Mouse (Mus musculus) midbrain, embryonic 13.5 days (tissue): ENCODE results near the gene Tnnc2. TPM values are rescaled to one million over a fixed set of nuclear protein-coding genes. Genes with fewer than 3 reads are reported as not detected.

Experiments
- ATAC-seq: fragments of 200-750 bp; cut with Nextera tagmentation; 2 replicates; pipeline ENCODE4 v1.8.0; 2017; ENCODE audit warnings: mild to moderate bottlenecking, moderate TSS enrichment, moderate library complexity
- H3K27ac ChIP-seq: fragments of 300-500 bp; sonication (generic); 2 replicates; pipeline ENCODE4 v1.5.1; 2015; ENCODE audit warnings: inconsistent platforms, mild to moderate bottlenecking, moderate library complexity
- H3K27me3 ChIP-seq: fragments of 300-500 bp; sonication (generic); 2 replicates; pipeline ENCODE4 v1.6.1; 2015; ENCODE audit warnings: mild to moderate bottlenecking, inconsistent platforms
- H3K36me3 ChIP-seq: fragments of 300-500 bp; sonication (generic); 2 replicates; pipeline ENCODE4 v1.6.1; 2015; ENCODE audit warnings: mild to moderate bottlenecking, inconsistent platforms
- H3K4me1 ChIP-seq: fragments of 300-500 bp; sonication (generic); replicated peaks from 2 replicates; pipeline ENCODE4 v1.6.1; 2015; ENCODE audit warnings: inconsistent platforms
- H3K4me2 ChIP-seq: fragments of 300-500 bp; sonication (generic); replicated peaks from 2 replicates; pipeline ENCODE4 v1.6.1; 2015; ENCODE audit warnings: moderate library complexity, mild to moderate bottlenecking, inconsistent platforms
- H3K4me3 ChIP-seq: fragments of 300-500 bp; sonication (generic); replicated peaks from 2 replicates; pipeline ENCODE4 v1.5.1; 2015; ENCODE audit warnings: mild to moderate bottlenecking, inconsistent platforms
- H3K9ac ChIP-seq: fragments of 300-500 bp; sonication (generic); replicated peaks from 2 replicates; pipeline ENCODE4 v1.6.1; 2015; ENCODE audit warnings: mild to moderate bottlenecking, inconsistent platforms
- H3K9me3 ChIP-seq: fragments of 300-500 bp; sonication (generic); 2 replicates; pipeline ENCODE4 v1.6.1; 2016; ENCODE audit warnings: mild to moderate bottlenecking, inconsistent platforms
- WGBS: fragments of 180-500 bp; shearing (Covaris S2); methylation state at CpG from one replicate; pipeline ENCODE4 v1.1.7; 2015; 5-methylcytosine and 5-hydroxymethylcytosine counted together
- polyA plus RNA-seq: library from polyadenylated mRNA; unstranded; fragments of >200 nt; fragmentation: Nextera tagmentation; extraction: Ambion mirVana; gene quantifications from 2 replicates; pipeline ENCODE4 v1.2.1, GENCODE M21; 2015

Tnnc2 gene
- not detected in 2 replicates for polyA plus RNA-seq

DNA sequence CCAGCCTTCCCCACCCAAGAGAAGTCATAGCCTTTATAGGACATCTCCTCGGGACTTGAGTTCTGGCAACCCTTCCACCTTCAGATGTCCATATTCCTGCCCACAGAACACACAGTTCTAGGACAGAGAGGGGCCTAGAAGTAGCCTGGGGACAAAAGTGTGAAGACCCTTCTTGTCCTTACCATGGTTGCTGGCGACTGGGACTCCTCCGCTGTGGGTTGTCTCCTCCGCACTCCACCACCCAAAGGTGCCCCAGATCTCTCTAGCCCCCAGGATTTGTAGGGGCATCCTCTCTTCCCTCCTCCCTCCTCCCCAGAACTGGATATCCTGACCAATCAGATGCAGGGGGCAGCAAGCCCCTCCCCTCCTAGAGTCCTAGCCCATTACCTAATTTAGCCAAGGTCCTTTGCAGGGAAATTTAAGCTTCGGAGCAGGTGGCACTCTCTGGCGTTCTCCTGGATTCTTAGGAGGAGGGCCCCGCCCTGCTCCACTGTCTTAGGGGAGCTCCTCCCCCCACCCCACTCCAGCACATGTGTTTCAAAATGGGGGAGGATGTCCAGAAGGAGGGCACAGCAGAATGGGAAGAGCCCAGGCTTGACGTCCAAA is at the start of gene Tnnc2:
Tnnc2 (minus strand) TSS at position 487 of the 606 bp plus-strand sequence.
- Histone ChIP-seq H3K27me3 (peaks cover 12% of the 10 kb centered on the region; the same call in 1 of the 2 replicates), H3K4me3 (no peak within 1 kb of the TSS), H3K9me3 (no peaks in the 10 kb centered on the region), H3K36me3 (no peaks in the 10 kb centered on the region), H3K4me1 (0 out of 2 replicates have a peak, but pooled peaks cover under 1% of the 10 kb centered on the region), H3K9ac (no peak within 1 kb of the TSS), H3K4me2 (no peak within 1 kb of the TSS), H3K27ac (no peak within 1 kb of the TSS)
- ATAC-seq, result no peak
- 74% methylated on average over 8 of the region's 8 CpGs for WGBS

DNA sequence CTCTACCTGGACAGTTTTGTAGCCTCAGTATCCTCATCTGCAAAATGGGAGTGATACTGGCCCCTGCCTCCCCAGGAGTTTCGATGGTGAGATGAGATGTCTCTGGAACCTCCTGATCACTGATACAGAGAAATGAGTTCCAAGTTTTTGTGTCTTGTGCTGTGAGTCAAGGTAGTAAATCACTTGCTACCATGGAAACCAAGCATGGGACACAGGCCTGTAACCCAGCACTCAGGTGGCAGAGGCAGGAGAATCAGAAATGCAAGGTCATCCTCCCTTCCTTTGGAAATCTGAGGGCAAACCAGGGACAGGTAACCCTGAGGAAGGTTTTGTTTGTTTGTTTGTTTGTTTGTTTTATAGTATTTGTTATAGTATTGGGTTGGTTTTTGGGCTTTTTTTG is 49.3 kb upstream of the Tnnc2 start:
- Histone ChIP-seq H3K9ac (no peak overlapping the region), H3K4me1 (peaks cover 18% of the 10 kb centered on the region), H3K9me3 (no peaks in the 10 kb centered on the region), H3K4me2 (no peak overlapping the region), H3K27ac (no peak overlapping the region), H3K36me3 (peaks cover 47% of the 10 kb centered on the region), H3K4me3 (no peak overlapping the region), H3K27me3 (no peaks in the 10 kb centered on the region)
- 94% methylated on average over 1 of the region's 1 CpGs for WGBS
- ATAC-seq, result no peak

DNA sequence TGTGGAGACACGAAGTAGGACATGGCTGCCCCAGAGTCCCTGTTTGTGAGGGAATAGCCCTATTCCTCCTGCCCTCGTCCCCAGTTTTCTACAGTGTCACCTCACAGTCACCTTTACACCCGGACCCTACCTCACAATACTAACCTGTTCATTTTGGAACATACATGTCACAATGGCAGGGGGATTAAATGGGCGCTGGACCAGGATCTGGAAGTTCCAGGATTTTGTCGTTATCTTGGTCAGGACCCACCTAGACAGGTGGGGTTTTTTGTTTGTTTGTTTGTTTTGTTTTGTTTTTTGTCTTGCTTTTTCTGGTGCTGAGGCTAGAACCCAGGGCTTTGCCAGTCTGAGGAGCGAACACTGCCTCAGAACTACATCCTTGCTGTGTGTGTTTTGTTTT is 48.7 kb upstream of the Tnnc2 start, which contains the start of gene Spata25:
Spata25 (minus strand) TSS at position 101 of the 400 bp plus-strand sequence.
- no peak for ATAC-seq
- Histone ChIP-seq H3K4me2 (no peak within 1 kb of the TSS), H3K27me3 (no peaks in the 10 kb centered on the region), H3K27ac (no peak within 1 kb of the TSS), H3K4me1 (peaks cover 22% of the 10 kb centered on the region), H3K9ac (no peak within 1 kb of the TSS), H3K9me3 (no peaks in the 10 kb centered on the region), H3K36me3 (peaks cover 47% of the 10 kb centered on the region), H3K4me3 (no peak within 1 kb of the TSS)
- 90% methylated on average over 6 of the region's 6 CpGs for WGBS

DNA sequence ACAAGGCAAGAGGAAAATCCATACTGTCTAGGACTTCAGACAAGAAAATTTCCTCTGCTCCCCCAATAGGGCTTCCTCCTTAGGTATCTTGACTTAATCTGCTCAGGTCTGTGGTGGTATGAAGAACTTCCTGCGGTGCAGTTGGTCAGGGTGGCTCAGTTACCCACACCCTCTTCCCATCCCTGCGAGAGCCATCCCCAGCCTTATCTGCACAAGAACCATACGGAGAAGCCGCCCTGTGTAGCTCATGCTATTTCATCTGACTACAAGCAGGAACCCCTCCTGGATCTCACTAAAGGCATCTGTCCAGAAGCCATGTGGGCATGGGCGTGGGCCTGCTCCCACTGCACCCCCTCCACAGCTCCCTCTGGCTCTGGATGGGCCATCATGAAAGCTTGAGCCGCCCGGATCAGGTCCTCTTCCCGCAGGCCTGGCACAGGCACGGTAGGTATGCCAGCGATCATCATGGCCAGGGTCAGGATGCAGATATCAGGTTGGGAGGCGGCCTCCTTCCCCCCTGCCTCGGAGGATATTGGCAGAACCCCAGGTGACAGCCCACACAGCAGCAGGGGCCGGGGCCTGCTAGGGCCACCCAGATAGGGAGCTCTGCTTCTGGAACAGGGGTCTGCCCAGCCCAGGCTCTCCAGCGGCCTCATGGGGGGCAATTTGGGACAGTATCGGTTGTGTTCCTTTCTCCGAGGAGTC is 47.5 kb upstream of the Tnnc2 start:
- H3K9ac ChIP-seq, result 0 out of 2 replicates have a peak overlapping the region, but pooled peaks have one; percentile 16
- no peaks in the 10 kb centered on the region for H3K27me3 ChIP-seq
- H3K4me1 ChIP-seq, result peaks cover 18% of the 10 kb centered on the region
- H3K36me3 ChIP-seq, result peaks cover 47% of the 10 kb centered on the region
- ATAC-seq, result no peak
- H3K27ac ChIP-seq, result no peak overlapping the region
- no peak overlapping the region for H3K4me3 ChIP-seq
- WGBS, result 87% methylated on average over 16 of the region's 16 CpGs
- H3K4me2 ChIP-seq, result no peak overlapping the region
- no peaks in the 10 kb centered on the region for H3K9me3 ChIP-seq

DNA sequence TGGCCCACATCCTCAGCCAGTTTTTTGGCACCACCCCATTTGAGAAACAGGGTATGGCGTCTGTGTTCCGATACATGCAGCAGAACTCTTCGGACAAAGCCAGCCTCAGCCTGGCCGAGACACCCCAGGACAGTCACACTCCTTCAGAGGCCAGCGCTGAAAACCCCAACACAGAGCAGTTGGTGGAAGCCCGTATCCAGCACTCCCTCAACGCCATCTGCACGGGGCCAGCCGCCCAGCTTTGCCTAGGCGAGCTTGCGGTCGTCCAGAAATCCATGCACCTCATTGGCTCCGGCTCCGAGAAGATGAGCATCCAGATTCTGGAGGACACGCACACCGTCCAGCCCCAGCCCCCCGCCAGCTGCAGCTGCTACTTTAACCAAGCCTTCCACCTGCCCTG is 45.8 kb upstream of the Tnnc2 start:
- WGBS, result 95% methylated on average over 17 of the region's 17 CpGs
- H3K36me3 ChIP-seq, result peaks cover 60% of the 10 kb centered on the region
- no peaks in the 10 kb centered on the region for H3K27me3 ChIP-seq
- ATAC-seq, result no peak
- H3K4me3 ChIP-seq, result no peak overlapping the region
- H3K4me1 ChIP-seq, result peaks cover 23% of the 10 kb centered on the region
- no peak overlapping the region for H3K9ac ChIP-seq
- H3K4me2 ChIP-seq, result no peak overlapping the region
- H3K27ac ChIP-seq, result no peak overlapping the region
- no peaks in the 10 kb centered on the region for H3K9me3 ChIP-seq

DNA sequence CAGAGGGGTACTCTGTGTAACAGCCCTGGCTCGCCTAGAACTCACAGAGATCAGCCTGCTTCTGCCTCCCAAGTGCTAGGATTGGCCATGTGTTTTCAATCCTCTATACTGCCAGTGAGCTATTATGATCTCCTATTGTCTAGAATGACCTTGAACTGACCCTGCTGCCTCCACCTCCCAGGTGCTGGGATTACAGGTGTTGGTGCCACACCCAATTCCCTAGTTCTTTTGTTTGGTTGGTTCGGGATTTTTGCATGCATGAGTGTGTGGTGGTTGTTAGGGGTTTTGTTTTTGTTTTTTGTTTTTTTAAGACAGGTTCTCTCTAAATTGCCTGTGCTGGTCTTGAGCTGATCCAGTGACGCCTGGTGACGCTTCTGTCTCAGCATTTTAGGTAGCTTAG is 44.2 kb upstream of the Tnnc2 start:
- Histone ChIP-seq H3K4me3 (peak overlapping the region; percentile 74), H3K4me2 (peak overlapping the region; percentile 58), H3K9me3 (no peaks in the 10 kb centered on the region), H3K9ac (no peak overlapping the region), H3K27me3 (no peaks in the 10 kb centered on the region), H3K4me1 (peaks cover 23% of the 10 kb centered on the region), H3K27ac (no peak overlapping the region), H3K36me3 (peaks cover 69% of the 10 kb centered on the region)
- no peak for ATAC-seq
- WGBS, result 98% methylated on average over 4 of the region's 4 CpGs

DNA sequence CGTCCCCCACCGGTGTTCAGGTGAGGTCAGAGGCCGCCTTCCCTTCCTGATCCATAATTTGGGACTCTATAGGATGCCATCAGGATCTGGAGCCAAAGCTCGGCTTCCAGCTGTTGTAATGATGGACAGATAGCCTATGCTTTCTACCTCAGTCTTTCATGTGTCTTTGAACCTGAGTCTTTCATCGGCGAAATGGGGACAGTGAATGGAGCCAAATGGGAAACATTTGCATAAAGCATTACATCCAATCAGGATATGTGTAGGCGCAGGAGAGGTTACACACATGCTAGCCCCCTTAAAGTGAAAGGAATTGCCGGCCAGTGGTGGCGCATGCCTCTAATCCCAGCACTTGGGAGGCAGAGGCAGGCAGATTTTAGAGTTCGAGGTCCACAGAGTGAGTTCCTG is 43.4 kb upstream of the Tnnc2 start:
- H3K27ac ChIP-seq, result peak overlapping the region; percentile 93
- 3% methylated on average over 10 of the region's 10 CpGs for WGBS
- peaks cover 61% of the 10 kb centered on the region for H3K36me3 ChIP-seq
- peak overlapping the region; percentile 74 for H3K4me3 ChIP-seq
- no peaks in the 10 kb centered on the region for H3K27me3 ChIP-seq
- H3K4me2 ChIP-seq, result peak overlapping the region; percentile 58
- peak; percentile 72 for ATAC-seq
- H3K9me3 ChIP-seq, result no peaks in the 10 kb centered on the region
- peak overlapping the region; percentile 77 for H3K9ac ChIP-seq
- peaks cover 23% of the 10 kb centered on the region for H3K4me1 ChIP-seq

DNA sequence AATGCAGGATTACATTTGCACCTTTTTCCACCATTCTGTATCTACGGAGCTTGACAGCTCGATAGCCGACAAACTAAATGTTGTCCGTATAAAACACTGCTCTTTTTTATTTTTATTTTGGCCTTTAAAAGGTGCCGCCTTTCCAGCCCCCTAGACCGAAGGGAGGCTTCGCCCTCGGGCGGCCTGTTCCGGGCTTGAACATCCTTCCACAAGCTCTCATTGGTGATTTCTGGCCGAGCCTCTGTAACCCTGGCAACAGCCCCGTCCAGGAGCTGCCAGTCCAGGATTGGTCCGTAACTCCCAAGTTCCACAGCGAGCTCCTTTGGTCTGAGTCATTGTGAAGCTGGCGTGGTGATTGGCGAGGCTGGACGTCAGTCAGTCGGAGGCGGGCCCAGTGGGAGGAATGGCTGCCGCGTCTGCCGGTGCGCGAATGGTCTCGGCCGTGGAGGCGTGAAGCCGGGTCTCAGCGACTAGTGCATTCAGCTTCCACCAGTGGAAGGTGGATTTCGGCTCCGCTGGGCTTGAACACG is 42.9 kb upstream of the Tnnc2 start, which contains the start of gene Zswim1:
Zswim1 (plus strand) TSS at position 51 of the 530 bp plus-strand sequence.
- Histone ChIP-seq H3K4me2 (peak within 1 kb of the TSS; percentile 58), H3K9ac (peak within 1 kb of the TSS; percentile 77), H3K4me3 (peak within 1 kb of the TSS; percentile 74), H3K4me1 (peaks cover 23% of the 10 kb centered on the region), H3K9me3 (no peaks in the 10 kb centered on the region), H3K27me3 (no peaks in the 10 kb centered on the region), H3K36me3 (peaks cover 56% of the 10 kb centered on the region), H3K27ac (peak within 1 kb of the TSS; percentile 93)
- WGBS, result 2% methylated on average over 32 of the region's 32 CpGs
- peak; percentile 100 for ATAC-seq

DNA sequence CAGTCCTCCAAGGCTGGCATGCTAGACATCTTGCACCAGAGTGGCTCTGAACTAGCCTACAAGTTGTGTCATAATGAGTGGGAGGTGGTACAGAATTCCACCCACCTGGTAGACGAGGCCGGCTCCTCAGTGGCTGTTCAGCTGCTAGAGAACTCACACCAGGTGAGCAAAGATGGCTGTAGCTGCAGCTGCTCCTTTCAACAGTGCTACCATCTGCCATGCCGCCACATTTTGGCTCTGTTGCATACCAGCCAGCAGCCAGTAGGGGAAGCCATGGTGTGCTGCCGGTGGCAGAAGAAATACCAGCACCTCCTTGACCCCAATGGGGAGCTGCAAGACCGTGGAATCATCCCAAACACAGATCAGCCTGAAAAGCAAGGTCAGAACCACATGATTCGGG is 41.3 kb upstream of the Tnnc2 start:
- H3K4me1 ChIP-seq, result peaks cover 19% of the 10 kb centered on the region
- no peaks in the 10 kb centered on the region for H3K27me3 ChIP-seq
- no peaks in the 10 kb centered on the region for H3K9me3 ChIP-seq
- ATAC-seq, result no peak
- H3K4me3 ChIP-seq, result no peak overlapping the region
- WGBS, result 83% methylated on average over 6 of the region's 6 CpGs
- no peak overlapping the region for H3K4me2 ChIP-seq
- H3K9ac ChIP-seq, result no peak overlapping the region
- peaks cover 40% of the 10 kb centered on the region for H3K36me3 ChIP-seq
- H3K27ac ChIP-seq, result no peak overlapping the region

DNA sequence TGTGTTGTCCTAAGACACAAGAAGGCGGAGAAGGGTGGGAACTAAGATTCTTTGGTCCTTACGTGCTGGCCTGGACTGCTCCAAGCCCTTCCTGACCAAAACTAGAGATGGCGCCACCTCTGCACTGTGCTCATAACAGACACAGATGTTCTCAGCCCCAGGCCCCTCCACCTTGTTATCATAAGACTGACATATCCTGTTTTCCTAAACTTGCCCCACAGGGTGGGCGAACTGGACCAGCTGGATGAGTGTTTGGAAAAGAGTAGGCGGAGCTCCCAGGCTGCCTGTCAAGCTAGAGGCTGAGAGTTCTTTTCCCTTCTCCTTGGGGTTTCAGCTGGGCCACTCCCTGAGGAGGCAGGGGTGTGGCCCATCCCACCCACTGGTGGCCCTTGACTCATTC is 37.9 kb upstream of the Tnnc2 start:
- no peaks in the 10 kb centered on the region for H3K27me3 ChIP-seq
- no peaks in the 10 kb centered on the region for H3K9me3 ChIP-seq
- 86% methylated on average over 5 of the region's 5 CpGs for WGBS
- H3K9ac ChIP-seq, result no peak overlapping the region
- no peak overlapping the region for H3K4me2 ChIP-seq
- H3K4me1 ChIP-seq, result peaks cover 8% of the 10 kb centered on the region
- no peak overlapping the region for H3K27ac ChIP-seq
- ATAC-seq, result no peak
- H3K4me3 ChIP-seq, result no peak overlapping the region
- H3K36me3 ChIP-seq, result peaks cover 42% of the 10 kb centered on the region

DNA sequence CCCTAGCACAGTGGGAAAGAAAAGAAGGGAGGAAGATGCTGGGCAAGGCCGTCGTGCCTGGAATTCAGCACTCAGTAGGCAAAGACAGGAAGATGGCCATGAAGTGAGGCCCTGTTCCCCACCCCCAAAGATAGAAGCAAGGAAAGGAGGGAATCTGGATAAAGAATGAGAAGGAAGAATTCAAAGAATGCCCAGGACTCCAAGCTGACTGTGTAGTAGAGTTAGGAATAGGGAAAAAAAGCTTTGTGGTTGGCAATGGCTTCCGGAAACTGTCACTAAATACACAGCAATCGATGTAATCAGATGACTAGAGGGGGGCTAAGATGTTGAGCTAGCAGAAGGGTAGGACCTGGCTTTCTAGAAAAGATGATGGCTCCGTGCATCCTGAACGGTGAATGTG is 37.4 kb upstream of the Tnnc2 start:
- H3K9ac ChIP-seq, result no peak overlapping the region
- no peaks in the 10 kb centered on the region for H3K27me3 ChIP-seq
- no peak overlapping the region for H3K4me2 ChIP-seq
- no peak overlapping the region for H3K27ac ChIP-seq
- H3K4me1 ChIP-seq, result peaks cover 5% of the 10 kb centered on the region
- no peak overlapping the region for H3K4me3 ChIP-seq
- H3K9me3 ChIP-seq, result no peaks in the 10 kb centered on the region
- 90% methylated on average over 6 of the region's 6 CpGs for WGBS
- ATAC-seq, result no peak
- H3K36me3 ChIP-seq, result peaks cover 44% of the 10 kb centered on the region

DNA sequence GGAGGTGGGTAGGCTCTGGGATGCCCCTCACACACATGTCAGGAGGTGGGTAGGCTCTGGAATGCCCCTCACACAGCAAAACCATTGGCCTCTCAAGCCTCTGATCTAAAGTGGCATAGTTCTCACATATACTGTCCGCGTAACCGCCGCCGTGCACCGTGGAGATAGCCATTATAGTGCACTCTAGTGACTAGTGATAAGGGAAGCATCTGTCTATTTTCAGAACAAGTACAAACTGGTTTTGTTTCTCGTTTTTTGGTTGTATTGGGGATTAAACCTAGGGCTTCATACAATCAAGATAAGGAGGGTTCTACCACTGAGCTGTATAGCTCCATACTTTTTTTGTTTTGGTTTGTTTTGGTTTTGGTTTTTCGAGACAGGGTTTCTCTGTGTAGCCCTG is 36.1 kb upstream of the Tnnc2 start:
- no peaks in the 10 kb centered on the region for H3K4me1 ChIP-seq
- ATAC-seq, result no peak
- H3K27ac ChIP-seq, result no peak overlapping the region
- no peak overlapping the region for H3K4me2 ChIP-seq
- H3K27me3 ChIP-seq, result no peaks in the 10 kb centered on the region
- H3K36me3 ChIP-seq, result peaks cover 34% of the 10 kb centered on the region
- H3K9ac ChIP-seq, result no peak overlapping the region
- no peak overlapping the region for H3K4me3 ChIP-seq
- no peaks in the 10 kb centered on the region for H3K9me3 ChIP-seq
- WGBS, result 90% methylated on average over 8 of the region's 8 CpGs
